Mouse (Mus musculus): ENCODE data around the gene Ddx47. TPM values are rescaled to one million over a fixed set of nuclear protein-coding genes. Genes with fewer than 3 reads are reported as not detected.

The Ddx47 gene
- 10.0 and 13.2 TPM in 2 replicates for polyA plus RNA-seq (2012)

DNA sequence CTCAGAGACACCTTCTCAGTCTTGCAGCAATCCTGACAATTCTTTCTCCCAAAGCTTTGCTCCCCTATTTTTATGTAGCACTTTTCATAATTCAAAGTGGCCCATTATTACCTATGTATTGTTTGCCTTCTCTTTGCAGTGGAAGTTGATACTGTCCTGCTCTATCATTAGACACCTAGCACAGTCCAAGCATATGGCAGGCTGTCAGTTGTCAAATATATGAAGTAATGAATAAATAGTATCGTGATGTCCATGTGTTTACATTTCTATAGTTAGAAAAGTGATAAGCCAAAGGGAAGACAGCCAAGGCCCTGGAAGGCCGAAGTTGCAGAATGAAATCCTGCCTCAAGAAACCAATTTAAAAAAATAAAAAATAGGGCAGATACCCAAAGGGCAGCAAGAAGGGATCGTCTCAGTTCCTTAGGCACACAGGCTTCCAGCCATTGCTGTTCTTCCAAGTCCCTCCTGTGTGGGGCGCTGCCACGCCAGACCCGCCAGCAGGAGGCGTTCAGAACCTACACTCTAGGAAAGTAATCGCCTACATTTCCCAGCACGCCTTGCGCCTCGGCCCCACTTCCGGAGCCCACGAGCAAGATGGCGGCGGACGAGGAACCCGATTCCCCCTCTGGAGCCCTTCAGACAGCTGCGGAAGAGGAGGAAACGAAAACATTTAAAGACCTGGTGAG, at the start of gene Ddx47:
Gene Ddx47, plus strand, starts transcription at position 565 of the 686 bp plus-strand sequence.

DNA sequence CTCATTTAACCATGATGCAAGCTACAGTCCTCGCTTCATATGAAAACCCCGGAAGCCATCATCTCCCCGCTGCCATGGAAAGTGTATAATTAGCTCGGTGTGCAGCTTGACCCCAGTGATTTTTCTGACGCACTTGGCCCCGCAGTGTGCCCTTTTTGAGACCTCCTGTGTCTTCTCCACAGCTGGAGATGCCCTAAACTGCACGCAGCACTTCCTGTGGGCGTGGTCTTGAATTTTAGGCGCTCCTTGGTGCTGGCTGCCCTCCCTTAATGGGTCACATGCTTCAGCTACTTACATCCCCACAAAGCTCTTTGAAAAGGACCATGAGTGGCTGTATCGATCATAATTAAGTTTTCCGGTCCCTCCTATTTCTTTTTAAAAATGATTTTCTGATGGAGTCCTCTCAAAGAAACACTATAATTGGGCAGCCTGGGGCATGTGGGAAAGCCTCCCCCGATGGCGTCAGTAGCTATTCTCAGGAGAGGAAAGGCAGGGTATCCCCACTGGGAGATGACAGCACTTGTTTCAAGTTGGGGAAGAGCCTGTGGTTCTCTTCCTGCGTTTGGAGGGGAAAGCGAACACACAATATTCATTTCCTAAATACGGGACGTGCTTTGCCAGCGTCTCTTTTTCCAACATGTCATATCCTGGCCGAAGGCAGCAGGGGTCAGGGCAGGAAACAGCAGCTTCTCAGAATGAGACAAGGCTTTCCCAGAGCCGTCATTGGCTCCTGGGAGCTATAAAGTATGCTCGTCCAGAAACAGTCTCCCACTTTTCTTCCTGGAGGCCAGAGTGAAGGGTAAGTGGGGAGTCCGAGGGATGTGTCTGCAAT, 30.0 kb upstream of the Ddx47 start, which contains the start of gene Apold1:
Gene Apold1, plus strand, starts transcription at position 488 of the 832 bp plus-strand sequence.

DNA sequence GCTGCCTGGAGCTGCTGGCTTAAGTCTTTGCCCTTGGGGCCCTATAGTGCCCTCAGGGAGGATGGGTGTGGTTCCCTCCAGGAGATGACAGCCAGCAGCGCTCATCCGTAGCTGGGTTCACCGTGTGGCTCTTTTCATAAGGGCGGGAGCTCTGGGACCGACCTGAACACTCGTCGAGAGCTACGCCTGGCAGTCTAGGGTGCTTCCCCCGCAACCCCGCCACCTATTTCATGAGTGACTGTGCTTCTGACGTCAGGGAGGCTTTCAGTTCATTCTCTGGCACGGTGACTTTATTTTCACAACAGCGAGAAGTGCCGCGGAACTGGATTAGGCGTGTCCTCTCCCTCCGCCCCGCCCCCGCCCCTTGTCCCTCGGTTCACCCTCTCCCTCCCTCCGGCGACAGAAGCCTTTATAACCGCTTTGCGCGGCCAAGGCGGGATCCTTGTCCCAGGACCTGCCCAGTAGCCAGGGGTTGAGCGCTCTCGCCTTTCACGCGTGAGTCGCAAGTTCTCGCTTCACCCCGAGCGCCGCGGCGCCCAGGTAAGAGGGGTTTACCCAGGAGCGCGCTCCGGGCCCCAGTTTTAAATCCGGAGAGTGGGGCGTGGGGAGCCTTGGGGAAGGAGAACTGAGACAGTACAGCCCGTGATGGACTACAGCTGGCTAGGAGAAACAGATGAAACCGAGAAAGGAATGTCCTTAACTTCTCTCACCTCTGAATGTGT, 54.0 kb downstream of the Ddx47 start, which contains the start of gene Gprc5a:
Gene Gprc5a, plus strand, starts transcription at position 416 of the 722 bp plus-strand sequence.

Other genes starting within 250 kb of the Ddx47 start
- 5.6 and 6.0 TPM in 2 replicates for gene Dusp16, start 219.0 kb upstream of the Ddx47 start, polyA plus RNA-seq (2012)
- gene Crebl2, start 181.5 kb upstream of the Ddx47 start, polyA plus RNA-seq (2012) = 1.1 and 4.2 TPM in 2 replicates
- 4.8 and 5.4 TPM in 2 replicates for gene Gpr19, start 113.0 kb upstream of the Ddx47 start, polyA plus RNA-seq (2012)
- 45.5 and 46.2 TPM in 2 replicates for gene Cdkn1b, start 91.2 kb upstream of the Ddx47 start, polyA plus RNA-seq (2012)
- gene Apold1, start 29.9 kb upstream of the Ddx47 start, polyA plus RNA-seq (2012) = 0.16 and 0.37 TPM in 2 replicates
- gene Gprc5a, start 54.0 kb downstream of the Ddx47 start, polyA plus RNA-seq (2012) = 0.21 and 0.34 TPM in 2 replicates
- not detected in 2 replicates for gene Gprc5d, start 106.7 kb downstream of the Ddx47 start, polyA plus RNA-seq (2012)
- gene Fam234b, start 186.4 kb downstream of the Ddx47 start, polyA plus RNA-seq (2012) = 3.9 and 5.2 TPM in 2 replicates
- gene Hebp1, start 186.4 kb downstream of the Ddx47 start, polyA plus RNA-seq (2012) = 3.8 and 4.3 TPM in 2 replicates
- not detected in 2 replicates for gene Gsg1, start 242.7 kb downstream of the Ddx47 start, polyA plus RNA-seq (2012)